Mouse (Mus musculus) intestine, embryonic 14.5 days (tissue): ENCODE measurements at regions not wholly inside any gene's neighbourhood (a gene's known extent, or its start where the extent isn't known, plus 50 kb on each side); places are given as distances from the start of the nearest gene placed in this dataset.

Experiments used
- ATAC-seq: fragments of 200-750 bp; cut with Nextera tagmentation; replicated peaks from 2 replicates; pipeline ENCODE4 v1.8.0; 2017; ENCODE audit warnings: low read depth, moderate number of reproducible peaks, moderate TSS enrichment, moderate library complexity; ENCODE audit not compliant: low FRiP score, low TSS enrichment
- DNase-seq: peaks from one replicate; pipeline ENCODE4 v3.0.0-alpha.2; 2018; ENCODE audit warnings: low spot score
- H3K27ac ChIP-seq: fragments of 300-500 bp; sonication (generic); 2 replicates; pipeline ENCODE4 v1.5.1; 2014; ENCODE audit warnings: low read depth, mild to moderate bottlenecking, control low read depth
- H3K27me3 ChIP-seq: fragments of 300-500 bp; sonication (generic); replicated peaks from 2 replicates; pipeline ENCODE4 v1.6.1; 2014; ENCODE audit warnings: low read length, control low read depth; ENCODE audit not compliant: control insufficient read depth, insufficient read depth
- H3K36me3 ChIP-seq: fragments of 300-500 bp; sonication (generic); 2 replicates; pipeline ENCODE4 v1.6.1; 2014; ENCODE audit warnings: low read length, control low read depth; ENCODE audit not compliant: control insufficient read depth, insufficient read depth
- H3K4me1 ChIP-seq: fragments of 300-500 bp; sonication (generic); replicated peaks from 2 replicates; pipeline ENCODE4 v1.6.1; 2014; ENCODE audit warnings: low read length, control low read depth, mixed read lengths; ENCODE audit not compliant: control insufficient read depth, insufficient read depth
- H3K4me2 ChIP-seq: fragments of 300-500 bp; sonication (generic); 2 replicates; pipeline ENCODE4 v1.6.1; 2014; ENCODE audit warnings: low read length
- H3K4me3 ChIP-seq: fragments of 300-500 bp; sonication (generic); 2 replicates; pipeline ENCODE4 v1.5.1; 2014; ENCODE audit warnings: low read depth, low read length, control low read depth, mixed read lengths
- H3K9ac ChIP-seq: fragments of 300-500 bp; sonication (generic); 2 replicates; pipeline ENCODE4 v1.6.1; 2014; ENCODE audit warnings: mild to moderate bottlenecking, low read length
- H3K9me3 ChIP-seq: fragments of 300-500 bp; sonication (generic); 2 replicates; pipeline ENCODE4 v1.6.1; 2016; ENCODE audit warnings: low read length, control low read depth; ENCODE audit not compliant: control insufficient read depth
- WGBS: fragments of 180-500 bp; shearing (Covaris S2); extraction: QIAGEN DNeasy Blood & Tissue Kit; methylation state at CpG from one replicate; pipeline ENCODE4 v1.1.7; 2014; 5-methylcytosine and 5-hydroxymethylcytosine counted together

DNA sequence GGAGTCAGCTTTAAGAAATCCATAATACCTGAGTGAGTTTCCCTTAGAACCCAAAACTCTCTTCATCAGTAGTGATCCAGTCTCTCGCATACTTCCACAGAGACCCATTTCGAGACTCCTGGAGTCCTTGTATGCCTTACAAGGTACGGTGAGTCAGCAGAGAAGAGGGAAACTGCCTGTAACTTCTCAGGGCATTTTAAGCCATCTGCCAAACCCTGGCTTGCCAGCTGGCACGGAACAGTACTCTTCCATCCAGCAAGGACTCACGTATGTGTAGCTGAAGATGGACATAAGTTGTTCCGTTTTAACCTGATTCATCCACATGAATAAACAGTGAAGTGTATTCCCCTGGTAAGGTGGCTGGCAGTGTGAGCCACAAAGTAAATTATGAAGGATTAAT, 267.0 kb downstream of the Mreg start:
- H3K27me3 ChIP-seq: no peaks in the 10 kb centered on the region
- no peak overlapping the region for H3K4me3 ChIP-seq
- H3K36me3 ChIP-seq: no peaks in the 10 kb centered on the region
- DNase-seq (no peak), ATAC-seq (no peak)
- no peaks in the 10 kb centered on the region for H3K9me3 ChIP-seq
- H3K4me1 ChIP-seq: no peaks in the 10 kb centered on the region
- H3K4me2 ChIP-seq: no peak overlapping the region
- no peak overlapping the region for H3K9ac ChIP-seq
- H3K27ac ChIP-seq: no peak overlapping the region
- WGBS: 81% methylated on average over 6 of the region's 6 CpGs

- Histone ChIP-seq H3K27me3 (no peaks in the 10 kb centered on the region), H3K4me2 (no peak overlapping the region), H3K36me3 (no peaks in the 10 kb centered on the region), H3K9me3 (no peaks in the 10 kb centered on the region), H3K4me3 (no peak overlapping the region), H3K27ac (no peak overlapping the region), H3K9ac (no peak overlapping the region), H3K4me1 (no peaks in the 10 kb centered on the region)
- WGBS: 49% methylated on average over 3 of the region's 3 CpGs
- no peak for ATAC-seq
- DNase-seq: no peak
Observed at GRCm38 (mm10) chr1:71944531-71944930, 267.6 kb downstream of the Mreg start.

DNA sequence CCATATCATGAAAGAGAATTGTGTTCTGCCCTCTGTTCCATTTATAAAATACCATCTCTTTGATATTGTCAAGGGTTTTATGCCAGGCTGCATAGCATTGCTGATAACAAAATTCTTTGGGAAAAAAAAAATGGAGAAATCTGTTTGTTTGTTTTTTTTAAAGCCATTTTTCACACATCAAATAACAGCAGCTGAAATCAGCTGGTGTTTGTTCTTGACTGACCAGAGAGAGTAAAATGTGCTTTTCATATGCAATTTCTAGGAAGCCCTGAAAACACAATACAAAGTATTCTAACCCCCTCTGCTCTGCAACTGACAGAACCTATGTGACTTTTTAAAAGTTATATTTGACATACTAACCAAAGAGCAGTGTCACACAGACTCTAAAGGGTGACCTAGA, 270.0 kb downstream of the Mreg start:
- Histone ChIP-seq H3K36me3 (no peaks in the 10 kb centered on the region), H3K27ac (no peak overlapping the region), H3K27me3 (no peaks in the 10 kb centered on the region), H3K9me3 (no peaks in the 10 kb centered on the region), H3K4me3 (no peak overlapping the region), H3K4me2 (no peak overlapping the region), H3K4me1 (peaks cover 18% of the 10 kb centered on the region), H3K9ac (no peak overlapping the region)
- DNase-seq (no peak), ATAC-seq (no peak)

DNA sequence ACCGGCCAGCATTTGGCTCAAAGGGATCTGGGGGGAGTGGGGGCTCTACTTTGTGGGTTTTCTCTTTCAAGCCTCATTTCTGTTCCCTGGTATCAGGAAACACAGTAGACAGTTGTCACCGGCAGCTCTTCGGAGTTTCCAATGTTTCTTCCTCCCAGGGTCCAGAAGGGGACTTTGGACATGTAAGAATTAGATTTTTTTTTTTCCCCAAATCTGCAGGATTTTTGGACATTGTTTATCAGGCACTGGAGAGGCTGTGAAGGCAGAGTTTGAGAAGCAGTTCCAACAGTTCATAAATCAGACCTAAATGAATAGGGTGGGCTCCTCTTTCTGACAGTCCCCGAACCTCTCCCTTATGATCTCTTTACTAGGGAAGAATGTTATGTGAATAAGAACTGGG, 270.4 kb downstream of the Mreg start:
- DNase-seq: no peak
- WGBS: 76% methylated on average over 4 of the region's 4 CpGs
- ATAC-seq: no peak
- no peak overlapping the region for H3K4me2 ChIP-seq
- H3K4me3 ChIP-seq: no peak overlapping the region
- no peaks in the 10 kb centered on the region for H3K9me3 ChIP-seq
- no peaks in the 10 kb centered on the region for H3K36me3 ChIP-seq
- peaks cover 21% of the 10 kb centered on the region for H3K4me1 ChIP-seq
- no peak overlapping the region for H3K27ac ChIP-seq
- no peaks in the 10 kb centered on the region for H3K27me3 ChIP-seq
- no peak overlapping the region for H3K9ac ChIP-seq

DNA sequence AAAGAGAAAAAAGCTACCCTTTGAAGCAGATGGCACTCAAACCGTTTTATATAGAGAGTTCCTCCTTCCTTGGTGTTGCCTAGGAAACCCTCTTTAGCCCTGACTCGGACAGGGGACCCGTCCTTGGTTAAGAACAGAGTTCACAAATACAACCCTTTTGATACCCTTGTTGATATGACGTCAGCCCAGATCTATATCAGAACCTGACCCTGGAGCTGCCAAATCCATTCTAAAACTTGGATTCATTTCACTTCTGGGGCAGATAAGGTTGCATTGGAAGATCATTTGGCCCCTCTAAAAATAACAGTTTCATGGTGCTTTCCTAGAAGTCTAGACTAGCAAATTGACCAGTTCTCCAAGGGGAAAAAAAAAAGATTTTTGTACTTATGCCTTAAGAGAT, 271.2 kb downstream of the Mreg start:
- Histone ChIP-seq H3K36me3 (no peaks in the 10 kb centered on the region), H3K4me1 (peaks cover 26% of the 10 kb centered on the region), H3K9me3 (no peaks in the 10 kb centered on the region), H3K4me2 (no peak overlapping the region), H3K27me3 (no peaks in the 10 kb centered on the region), H3K9ac (no peak overlapping the region), H3K4me3 (no peak overlapping the region), H3K27ac (no peak overlapping the region)
- ATAC-seq: no peak
- WGBS: 75% methylated on average over 4 of the region's 4 CpGs
- DNase-seq: no peak

GRCm38 (mm10) chr1:71938323-71939007, 273.6 kb downstream of the Mreg start:
- H3K4me2 ChIP-seq: peak overlapping the region; percentile 11
- ATAC-seq (no peak), DNase-seq (no peak)

GRCm38 (mm10) chr1:71937922-71938321, 274.2 kb downstream of the Mreg start:
- no peaks in the 10 kb centered on the region for H3K36me3 ChIP-seq
- H3K4me3 ChIP-seq: no peak overlapping the region
- peak overlapping the region; percentile 11 for H3K4me2 ChIP-seq
- H3K9ac ChIP-seq: no peak overlapping the region
- H3K27ac ChIP-seq: no peak overlapping the region
- no peaks in the 10 kb centered on the region for H3K27me3 ChIP-seq
- no peaks in the 10 kb centered on the region for H3K9me3 ChIP-seq
- 24% methylated on average over 8 of the region's 8 CpGs for WGBS
- DNase-seq (no peak), ATAC-seq (no peak)
- H3K4me1 ChIP-seq: peaks cover 26% of the 10 kb centered on the region

More at GRCm38 (mm10) chr1:71938323-71939007, 273.6 kb downstream of the Mreg start:
- no peak overlapping the region for H3K27ac ChIP-seq
- H3K36me3 ChIP-seq: no peaks in the 10 kb centered on the region
- 23% methylated on average over 12 of the region's 12 CpGs for WGBS
- H3K9ac ChIP-seq: no peak overlapping the region
- H3K4me1 ChIP-seq: peaks cover 26% of the 10 kb centered on the region
- no peaks in the 10 kb centered on the region for H3K27me3 ChIP-seq
- no peaks in the 10 kb centered on the region for H3K9me3 ChIP-seq
- no peak overlapping the region for H3K4me3 ChIP-seq

GRCm38 (mm10) chr1:71937168-71937567, 274.9 kb downstream of the Mreg start:
- ATAC-seq: no peak
- no peak overlapping the region for H3K4me3 ChIP-seq
- DNase-seq: no peak
- H3K27me3 ChIP-seq: no peaks in the 10 kb centered on the region
- no peak overlapping the region for H3K27ac ChIP-seq
- no peak overlapping the region for H3K4me2 ChIP-seq
- H3K4me1 ChIP-seq: peaks cover 26% of the 10 kb centered on the region
- WGBS: 53% methylated on average over 3 of the region's 3 CpGs
- H3K9ac ChIP-seq: no peak overlapping the region
- no peaks in the 10 kb centered on the region for H3K36me3 ChIP-seq
- no peaks in the 10 kb centered on the region for H3K9me3 ChIP-seq

DNA sequence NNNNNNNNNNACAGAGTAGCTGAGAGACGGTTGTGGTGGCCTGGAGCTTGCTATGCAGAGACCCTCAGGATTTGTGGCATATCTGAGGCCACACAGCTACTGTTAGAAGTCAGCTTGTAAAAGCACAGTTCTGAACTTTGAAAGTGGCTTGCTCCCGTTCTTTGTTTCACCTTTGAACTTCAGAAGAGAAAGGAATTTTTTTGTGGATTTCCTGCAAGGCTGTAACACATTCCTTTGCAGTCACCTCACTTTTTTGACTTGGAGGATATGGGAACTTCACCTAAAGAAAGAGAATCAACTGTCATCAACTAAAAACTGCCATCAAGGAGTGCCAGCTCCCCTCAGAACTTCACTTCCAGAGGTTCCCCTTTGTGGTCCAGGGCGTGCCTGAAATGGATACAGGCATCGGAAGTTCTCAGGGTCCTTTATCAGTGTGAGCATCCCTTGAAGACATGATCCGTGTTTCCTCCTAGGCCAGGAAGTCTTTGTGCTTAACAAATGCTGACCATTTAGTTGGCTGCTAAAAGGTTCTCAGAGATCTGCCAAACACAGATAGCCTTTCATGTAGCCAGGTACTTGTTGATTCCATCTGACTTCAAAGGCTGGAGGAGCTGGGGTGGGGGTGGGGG, 275.5 kb downstream of the Mreg start:
- DNase-seq (no peak), ATAC-seq (no peak)
- Histone ChIP-seq H3K9ac (no peak overlapping the region), H3K9me3 (no peaks in the 10 kb centered on the region), H3K4me2 (no peak overlapping the region), H3K27me3 (no peaks in the 10 kb centered on the region), H3K4me1 (peaks cover 26% of the 10 kb centered on the region), H3K27ac (no peak overlapping the region), H3K36me3 (no peaks in the 10 kb centered on the region), H3K4me3 (no peak overlapping the region)
- WGBS: 40% methylated on average over 5 of the region's 5 CpGs
